Mouse (Mus musculus) CD4-positive helper T cell, adult 2 months (primary cell): Measurements from ENCODE around the gene Bbs9.
"Not testable (repeated sequence)": the region's sequence is repeated elsewhere in the genome, so short reads cannot be mapped to it uniquely, and the experiment has no call there.

ENCODE experiments used
- DNase-seq: peaks from one replicate; pipeline ENCODE4 v3.0.0-alpha.2; 2012; ENCODE audit warnings: low read depth, missing footprints, low spot score

Gene Bbs9

DNA sequence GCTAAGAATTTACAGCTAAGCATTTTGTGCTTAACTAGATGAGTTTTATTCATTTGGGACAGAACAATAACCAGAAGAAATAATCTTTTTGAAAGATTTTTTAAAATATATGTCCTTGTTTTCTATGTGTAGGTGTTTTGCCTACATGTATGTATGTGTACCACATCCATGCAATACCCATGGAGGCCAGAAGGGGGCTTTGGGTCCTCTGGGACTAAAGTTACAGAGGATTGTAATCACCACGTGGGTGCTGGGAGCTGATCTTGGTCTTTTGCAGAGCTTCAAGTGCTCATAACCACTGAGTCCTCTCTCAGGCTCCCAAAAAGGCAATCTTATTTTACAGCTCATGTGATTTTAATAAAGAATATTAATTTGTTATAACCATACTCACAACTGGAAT, 371.3 kb downstream of the Bbs9 start:
- DNase-seq: no peak

DNA sequence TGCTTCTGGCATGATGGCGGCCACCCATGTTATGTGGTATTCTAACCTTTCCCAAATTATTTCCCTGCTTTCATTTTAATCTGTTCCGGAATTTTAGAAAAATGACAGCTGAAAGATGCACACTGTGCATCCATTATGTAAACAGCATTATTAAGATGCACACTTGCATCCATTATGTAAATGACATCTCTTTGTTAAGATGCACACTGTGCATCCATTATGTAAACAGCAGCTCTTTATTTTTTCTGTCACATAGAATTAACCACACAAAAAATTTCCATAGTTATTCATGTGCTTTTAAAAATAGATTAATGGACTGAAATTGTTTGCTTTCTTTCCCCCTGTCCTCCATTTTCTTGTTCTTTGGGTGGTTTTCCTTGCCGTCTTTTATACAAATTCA, 373.3 kb downstream of the Bbs9 start:
- no peak for DNase-seq

DNA sequence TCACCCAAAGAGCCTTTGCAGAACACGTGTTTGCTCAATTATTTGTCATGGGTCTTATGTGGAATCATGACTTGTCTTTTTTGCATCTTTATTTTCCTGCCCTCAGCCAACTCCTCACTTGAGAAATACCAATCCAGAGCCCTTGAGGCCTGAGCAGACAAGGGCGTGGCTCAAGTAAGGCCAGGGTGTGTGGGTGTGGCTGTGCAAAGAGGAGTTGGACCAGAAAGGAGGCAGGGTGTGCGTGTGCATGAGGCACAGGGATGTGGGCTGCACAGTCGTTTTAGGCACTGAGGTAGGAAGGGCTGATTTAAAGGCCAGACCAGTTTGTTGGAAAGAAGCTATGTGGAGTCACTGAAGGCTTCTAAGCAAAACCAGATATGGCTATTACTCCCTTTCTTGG, 373.7 kb downstream of the Bbs9 start:
- no peak for DNase-seq

DNA sequence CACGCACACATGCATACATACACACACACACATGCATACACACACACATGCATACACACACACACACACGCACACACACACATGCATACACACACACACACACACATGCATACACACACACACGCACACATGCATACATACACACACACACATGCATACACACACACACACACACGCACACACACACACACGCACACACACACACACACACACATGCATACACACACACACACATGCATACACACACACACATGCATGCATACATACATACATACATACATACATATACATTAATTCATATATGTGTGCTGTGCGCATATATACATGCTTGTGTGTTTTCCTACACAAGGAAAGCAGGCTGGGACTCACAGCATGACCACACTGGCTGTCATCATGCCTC, 393.6 kb downstream of the Bbs9 start:
- not testable (repeated sequence) for DNase-seq

DNA sequence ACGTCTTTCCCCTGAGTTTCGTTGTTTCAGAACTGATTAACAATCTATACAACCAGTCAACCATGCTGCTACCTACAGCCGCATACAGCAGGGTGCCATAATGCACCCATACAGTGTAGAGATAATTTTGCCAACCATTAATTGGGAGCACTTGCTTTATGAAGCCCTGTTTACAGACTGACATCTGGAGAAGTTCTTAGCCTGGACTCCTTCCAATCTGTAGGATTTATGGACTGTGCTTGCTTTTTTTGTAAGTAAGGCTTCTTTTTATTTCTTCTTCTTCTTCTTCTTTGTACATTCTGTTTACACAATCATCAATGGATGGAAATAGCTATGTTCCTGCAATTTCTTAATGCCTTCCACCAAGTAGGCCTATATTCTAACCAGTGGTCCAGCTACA, 395.1 kb downstream of the Bbs9 start:
- DNase-seq: no peak

DNA sequence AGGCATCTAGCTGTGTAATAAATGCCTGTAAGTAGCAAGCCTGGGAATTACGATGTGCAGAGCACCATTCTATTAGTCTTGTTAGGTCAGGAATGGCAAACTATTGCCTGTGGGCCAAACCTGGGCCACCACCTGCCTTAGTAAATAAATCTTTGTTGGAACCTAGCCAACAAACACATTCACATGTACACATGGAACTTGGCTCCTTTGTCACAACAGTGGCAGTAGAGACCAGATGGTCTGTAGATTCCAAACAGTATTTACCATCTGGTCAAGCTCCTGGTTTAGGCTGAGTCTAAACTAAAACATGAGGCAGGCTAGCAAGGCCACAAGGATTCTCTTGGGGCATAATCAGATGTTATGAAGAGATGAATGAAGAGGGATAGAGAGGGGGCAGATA, 399.7 kb downstream of the Bbs9 start:
- DNase-seq: no peak

DNA sequence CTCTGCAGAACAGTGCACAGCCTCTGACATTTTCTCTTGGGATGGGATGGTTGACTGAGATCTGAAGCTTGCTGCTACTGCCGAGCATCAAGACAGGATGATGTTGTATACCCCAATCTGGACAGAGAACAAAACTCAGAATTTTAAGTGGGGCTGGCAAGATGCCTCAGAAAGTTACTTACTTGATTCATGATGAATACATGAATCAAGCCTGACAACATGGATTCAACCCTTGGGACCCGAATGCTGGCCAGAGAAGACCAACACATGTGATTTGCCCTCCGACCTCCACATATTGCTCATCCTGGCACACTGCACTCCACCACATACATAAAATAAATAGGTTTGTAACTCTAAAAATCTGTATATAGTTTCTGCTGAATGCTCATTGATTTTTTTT, 403.8 kb downstream of the Bbs9 start:
- DNase-seq: no peak

DNA sequence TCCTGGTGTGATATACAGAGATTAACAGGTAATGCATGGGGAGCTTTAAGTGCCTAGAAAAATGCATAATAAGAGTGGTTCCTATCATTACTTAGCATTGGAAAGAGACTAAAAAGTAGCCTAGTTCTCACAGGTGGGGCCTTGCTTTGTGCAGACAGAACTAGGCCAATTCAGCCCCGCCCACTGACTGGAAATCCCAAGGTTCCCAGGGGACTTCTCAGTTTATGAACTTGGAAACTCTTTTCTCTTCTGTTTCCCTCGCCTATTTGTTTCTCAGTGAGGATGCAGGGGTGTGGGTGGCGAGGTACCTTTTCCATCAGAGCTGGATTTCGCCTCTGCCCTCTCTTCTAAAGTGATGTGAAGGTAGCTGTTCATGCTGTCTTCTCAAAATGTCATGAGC, 410.8 kb downstream of the Bbs9 start:
- no peak for DNase-seq

DNA sequence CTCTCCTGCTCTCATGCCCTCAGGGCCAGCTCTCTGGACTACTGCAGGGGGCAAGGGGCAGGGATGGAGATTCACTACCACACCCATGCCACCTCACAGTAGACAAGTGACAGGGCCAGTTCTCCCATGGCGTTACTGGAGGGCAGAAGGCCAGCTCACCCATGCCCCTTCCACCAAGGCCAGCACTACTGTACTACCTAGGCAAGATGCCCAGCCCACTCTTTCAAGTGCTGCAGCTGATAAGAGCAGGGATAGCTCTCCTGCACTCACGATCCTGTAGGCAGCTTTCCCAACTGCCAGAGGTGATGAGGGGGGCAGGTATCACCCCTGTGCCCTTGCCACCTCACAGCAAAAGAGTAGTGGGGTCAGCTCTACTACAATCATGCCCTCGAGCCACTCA, 429.9 kb downstream of the Bbs9 start:
- no peak for DNase-seq

DNA sequence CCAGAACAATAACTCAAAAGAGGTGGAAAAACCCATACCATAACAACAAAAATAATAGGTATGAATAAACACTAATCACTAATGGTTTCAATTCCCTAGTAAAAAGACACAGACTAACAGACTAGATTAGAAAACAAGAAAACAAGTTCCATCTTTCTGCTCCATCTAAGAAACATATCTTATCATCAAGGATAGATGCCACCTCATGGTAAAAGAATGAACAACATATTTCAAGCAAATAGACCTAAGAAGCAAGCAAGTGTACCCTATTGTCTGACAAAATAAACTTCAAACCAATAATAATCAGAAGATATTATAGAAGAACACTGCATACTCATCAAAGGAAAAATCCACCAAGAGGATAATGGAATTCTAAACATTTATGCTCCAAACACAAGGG, 441.3 kb downstream of the Bbs9 start:
- DNase-seq: no peak

DNA sequence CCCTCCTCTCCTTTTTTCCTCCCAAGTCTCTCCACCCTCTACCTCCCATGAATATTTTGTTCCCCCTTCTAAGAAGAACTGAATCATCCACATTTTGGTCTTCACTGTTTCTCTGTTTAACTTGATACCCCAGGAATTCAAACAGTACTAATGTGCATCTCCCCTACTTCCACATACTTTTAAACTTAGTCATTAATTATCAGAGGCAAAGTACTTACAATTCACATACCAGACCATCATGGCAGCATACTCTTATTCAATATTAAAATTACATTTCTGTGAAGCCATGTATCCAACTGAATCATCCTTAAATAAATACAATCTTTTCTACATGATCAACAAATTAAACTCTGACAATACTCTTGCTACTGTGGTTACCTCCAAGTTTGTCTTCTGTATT, 460.1 kb downstream of the Bbs9 start:
- no peak for DNase-seq
